Mouse (Mus musculus) ES-E14 (cell line): ENCODE results near the gene Ccnl1. TPM values are rescaled to one million over a fixed set of nuclear protein-coding genes. Genes with fewer than 3 reads are reported as not detected.

Experiments
- DNase-seq: peaks from one replicate; pipeline ENCODE4 v3.0.0-alpha.2; 2013; ENCODE audit warnings: low read depth, low spot score
- H3K27ac ChIP-seq: 2 replicates; pipeline ENCODE4 v1.5.1; 2012; ENCODE audit warnings: low read depth, mild to moderate bottlenecking, low read length, moderate library complexity, mixed read lengths; ENCODE audit not compliant: poor library complexity, insufficient read depth, severe bottlenecking
- H3K36me3 ChIP-seq: 2 replicates; pipeline ENCODE4 v1.6.1; 2012; ENCODE audit warnings: mild to moderate bottlenecking, low read length, moderate library complexity, mixed read lengths; ENCODE audit not compliant: control insufficient read depth, poor library complexity, insufficient read depth, severe bottlenecking
- H3K4me1 ChIP-seq, 2 experiments: fragments of 150-350 bp in 1 of 2; sonication (generic) in 1 of 2; 2 replicates each; pipeline ENCODE4 v1.6.1; 2012; ENCODE audit warnings: low read length in 2 of 2, mild to moderate bottlenecking in 1 of 2, mixed read lengths in 1 of 2; ENCODE audit not compliant: control insufficient read depth in 2 of 2, insufficient read depth in 2 of 2, poor library complexity in 1 of 2
- H3K4me3 ChIP-seq, 2 experiments: fragments of 150-350 bp in 1 of 2; sonication (generic) in 1 of 2; 2 replicates each; pipeline ENCODE4 v1.5.1; 2012; ENCODE audit warnings: low read length in 2 of 2, low read depth in 1 of 2, mild to moderate bottlenecking in 1 of 2, mixed read lengths in 1 of 2; ENCODE audit not compliant: insufficient read depth in 1 of 2, poor library complexity in 1 of 2, severe bottlenecking in 1 of 2
- H3K9ac ChIP-seq: 2 replicates; pipeline ENCODE4 v1.6.1; 2012; ENCODE audit warnings: low read depth, mild to moderate bottlenecking, low read length, mixed read lengths; ENCODE audit not compliant: poor library complexity, insufficient read depth, severe bottlenecking
- H3K9me3 ChIP-seq: fragments of 150-350 bp; sonication (generic); 2 replicates; pipeline ENCODE4 v1.6.1; 2012; ENCODE audit warnings: low read depth, mild to moderate bottlenecking, low read length; ENCODE audit not compliant: control insufficient read depth, insufficient read depth
- CHD2 ChIP-seq: IDR thresholded peaks from 2 replicates; pipeline ENCODE4 v1.6.1; 2014; ENCODE audit warnings: mild to moderate bottlenecking, low read depth, low read length, inconsistent platforms
- HCFC1 ChIP-seq: IDR thresholded peaks from 2 replicates; pipeline ENCODE4 v1.6.1; 2012; ENCODE audit warnings: low read length, inconsistent platforms, borderline replicate concordance; ENCODE audit not compliant: insufficient read depth
- MAFK ChIP-seq: IDR thresholded peaks from 2 replicates; pipeline ENCODE4 v1.6.1; 2014; ENCODE audit warnings: mild to moderate bottlenecking, low read depth, low read length, inconsistent platforms; ENCODE audit not compliant: insufficient read depth
- ZC3H11A ChIP-seq: IDR thresholded peaks from 2 replicates; pipeline ENCODE4 v1.6.1; 2012; ENCODE audit warnings: low read depth, mild to moderate bottlenecking, inconsistent platforms, low read length, borderline replicate concordance
- ZNF384 ChIP-seq: IDR thresholded peaks from 2 replicates; pipeline ENCODE4 v1.6.1; 2012; ENCODE audit warnings: low read depth, low read length, inconsistent platforms
- in situ Hi-C, 2 experiments: fragments of 600-800 bp; cut with MboI; formaldehyde crosslinking; loops; one replicate each; pipeline ENCODE4 v1.15.1; 2025; ENCODE audit warnings: low sequenced_read_pairs in 2 of 2, inconsistent platforms in 1 of 2; ENCODE audit not compliant: unreplicated experiment in 2 of 2
- total RNA-seq: library from RNA; depleted of rRNA; stranded (reverse); fragments of 300-350 nt; gene quantifications from 2 replicates; pipeline ENCODE4 v1.2.3, GENCODE M21; 2012

The Ccnl1 gene
- total RNA-seq, 1 experiment, result 82.8 TPM

- no peaks in the 10 kb centered on the region for H3K36me3 ChIP-seq
- in situ Hi-C loops, result no loop called here
- no peak for TF ChIP-seq HCFC1
- no peak overlapping the region for H3K27ac ChIP-seq
- no peaks in the 10 kb centered on the region for H3K4me1 ChIP-seq
- no peak overlapping the region for H3K4me3 ChIP-seq
- DNase-seq, result no peak
- H3K9ac ChIP-seq, result no peak overlapping the region
- no peaks in the 10 kb centered on the region for H3K9me3 ChIP-seq
Observed at GRCm38 (mm10) chr3:65909454-65909853, 48.6 kb downstream of the Ccnl1 start.

DNA sequence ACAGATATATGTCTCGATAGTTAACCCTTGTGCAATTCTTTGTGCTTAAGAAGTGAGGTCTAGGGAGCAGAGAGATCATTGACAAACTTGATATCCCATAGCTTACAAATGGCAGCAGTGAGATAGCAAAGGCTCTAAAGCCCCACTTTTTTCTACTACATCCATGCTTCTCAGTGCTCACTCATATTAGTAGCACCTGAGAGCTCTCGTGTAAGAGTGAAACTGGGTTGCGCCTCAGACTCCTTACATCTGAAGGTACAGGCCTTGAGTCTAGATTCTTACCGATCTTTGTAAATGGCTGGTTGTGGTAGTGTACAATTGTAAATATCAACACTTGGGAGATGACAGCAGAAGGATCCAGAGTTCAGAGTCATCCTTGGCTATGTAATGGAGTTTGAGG is 50.5 kb downstream of the Ccnl1 start:
- Histone ChIP-seq H3K9ac (no peak overlapping the region), H3K36me3 (no peaks in the 10 kb centered on the region), H3K4me1 (no peaks in the 10 kb centered on the region), H3K9me3 (no peaks in the 10 kb centered on the region), H3K4me3 (no peak overlapping the region), H3K27ac (no peak overlapping the region)
- in situ Hi-C loops, result no loop called here
- no peak for DNase-seq
- TF ChIP-seq MAFK (no peak), ZNF384 (no peak), CHD2 (no peak), ZC3H11A (no peak), HCFC1 (no peak)

GRCm38 (mm10) chr3:65905281-65906169 is 52.5 kb downstream of the Ccnl1 start:
- TF ChIP-seq CHD2, result no peak
- TF ChIP-seq ZNF384, result no peak
- no peak for TF ChIP-seq HCFC1
- no peak for TF ChIP-seq ZC3H11A
- TF ChIP-seq MAFK, result no peak
- no peak for DNase-seq
- no peaks in the 10 kb centered on the region for H3K36me3 ChIP-seq
- no peaks in the 10 kb centered on the region for H3K4me1 ChIP-seq
- no peak overlapping the region for H3K27ac ChIP-seq
- H3K9me3 ChIP-seq, result no peaks in the 10 kb centered on the region
- in situ Hi-C loops, result no loop called here
- H3K9ac ChIP-seq, result no peak overlapping the region
- H3K4me3 ChIP-seq, result no peak overlapping the region

DNA sequence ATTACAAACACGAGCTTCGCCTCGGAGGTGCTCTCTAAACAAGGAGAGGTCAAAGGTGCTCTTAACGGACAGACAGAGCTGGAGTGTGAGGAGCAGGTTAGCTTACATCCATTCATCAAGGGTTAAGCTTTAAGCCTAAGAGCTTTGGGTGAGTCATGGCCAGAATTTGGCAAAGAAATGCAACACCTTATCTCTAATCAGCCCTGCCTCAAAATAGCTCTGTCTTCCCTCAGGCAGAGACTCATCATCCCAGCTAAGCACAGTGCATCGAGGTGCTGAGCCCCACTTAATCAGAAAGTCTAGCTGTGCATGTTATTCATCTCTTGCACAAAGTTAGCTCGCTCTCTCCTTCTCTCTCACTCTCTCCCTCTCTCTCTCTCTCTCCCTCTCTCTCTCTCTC is 53.3 kb downstream of the Ccnl1 start:
- no peak for DNase-seq
- no peak for TF ChIP-seq ZNF384
- TF ChIP-seq ZC3H11A, result no peak
- no peak for TF ChIP-seq CHD2
- TF ChIP-seq HCFC1, result no peak
- TF ChIP-seq MAFK, result no peak
- in situ Hi-C loops, result no loop called here
- no peak overlapping the region for H3K9ac ChIP-seq
- no peaks in the 10 kb centered on the region for H3K9me3 ChIP-seq
- H3K4me3 ChIP-seq, result no peak overlapping the region
- no peaks in the 10 kb centered on the region for H3K4me1 ChIP-seq
- no peak overlapping the region for H3K27ac ChIP-seq
- H3K36me3 ChIP-seq, result no peaks in the 10 kb centered on the region

GRCm38 (mm10) chr3:65904106-65904505 is 53.9 kb downstream of the Ccnl1 start:
- no peaks in the 10 kb centered on the region for H3K4me1 ChIP-seq
- no peak for DNase-seq
- no peak for TF ChIP-seq CHD2
- H3K4me3 ChIP-seq, result no peak overlapping the region
- no peaks in the 10 kb centered on the region for H3K36me3 ChIP-seq
- in situ Hi-C loops, result no loop called here
- H3K27ac ChIP-seq, result no peak overlapping the region
- H3K9me3 ChIP-seq, result no peaks in the 10 kb centered on the region
- H3K9ac ChIP-seq, result no peak overlapping the region
